Mouse (Mus musculus) heart, adult 10 weeks (tissue): ENCODE measurements around the gene Papss1. TPM values are rescaled to one million over a fixed set of nuclear protein-coding genes. Genes with fewer than 3 reads are reported as not detected.

ENCODE experiments used
- polyA plus RNA-seq: library from polyadenylated mRNA; stranded (reverse); fragments of 350-450 nt; fragmentation: Illumina TruSeq; extraction: RNeasy Lipid Tissue Mini Kit (QIAGEN cat#74804); gene quantifications from one replicate; pipeline ENCODE4 v1.2.3, GENCODE M21; 2014; ENCODE audit warnings: low read depth, low replicate concordance

Gene Papss1
- polyA plus RNA-seq = 9.9 TPM

GRCm38 (mm10) chr3:131564430-131565256 is at the start of gene Papss1:
TSS of gene Papss1 (plus strand) at chr3:131564768.

Other genes starting within 250 kb of the Papss1 start
- 0.86 TPM for gene Sgms2, start 73.4 kb upstream of the Papss1 start, polyA plus RNA-seq